Mouse (Mus musculus) cerebellum, adult 9-11 months (tissue): ENCODE data around the gene Rps6ka5.
A peak's percentile ranks its signal among the peaks of the same experiment; 100 is the strongest.

ENCODE experiments used
- DNase-seq: peaks from one replicate; pipeline ENCODE4 v3.0.0; 2022

Gene Rps6ka5

DNA sequence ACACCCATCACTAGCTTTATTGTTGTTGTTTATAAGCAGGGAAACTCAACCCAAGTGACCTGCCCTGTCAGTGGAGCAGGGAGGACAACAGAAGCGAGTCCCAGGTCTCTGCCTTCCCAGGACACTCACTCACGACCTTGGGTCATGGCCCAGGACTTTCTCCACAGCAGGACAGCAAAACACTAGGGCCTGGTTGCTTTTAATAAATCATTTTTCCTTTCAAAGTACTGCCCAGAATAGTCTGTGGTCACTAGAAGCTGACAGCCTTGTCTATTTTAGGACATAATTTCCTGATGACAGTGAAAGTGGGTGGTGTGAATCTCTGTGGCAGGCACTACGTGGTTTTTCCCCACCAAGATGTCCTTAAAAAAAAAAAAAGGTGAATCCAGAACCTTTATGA is 198.5 kb downstream of the Rps6ka5 start:
- no peak for DNase-seq

DNA sequence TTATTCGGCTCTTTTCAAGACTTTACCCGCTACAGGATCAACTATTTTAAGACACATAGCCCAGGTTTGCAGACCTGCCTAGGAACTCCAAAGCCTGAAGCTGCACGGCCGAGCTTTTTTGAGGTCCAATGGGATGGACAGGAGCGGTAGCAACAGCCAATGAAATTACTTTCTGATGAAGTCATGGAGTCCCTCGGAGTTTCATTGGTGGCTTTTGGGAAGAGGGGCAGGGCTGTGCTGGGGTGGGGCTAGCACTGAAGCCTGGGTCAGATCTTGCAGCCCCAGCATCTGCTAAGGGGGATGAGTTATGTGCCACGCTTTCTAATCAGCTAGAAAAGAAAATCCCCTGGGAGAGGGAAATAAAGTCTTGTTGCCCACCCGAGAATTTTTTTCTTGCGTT is 199.0 kb downstream of the Rps6ka5 start:
- DNase-seq, result peak; percentile 92

DNA sequence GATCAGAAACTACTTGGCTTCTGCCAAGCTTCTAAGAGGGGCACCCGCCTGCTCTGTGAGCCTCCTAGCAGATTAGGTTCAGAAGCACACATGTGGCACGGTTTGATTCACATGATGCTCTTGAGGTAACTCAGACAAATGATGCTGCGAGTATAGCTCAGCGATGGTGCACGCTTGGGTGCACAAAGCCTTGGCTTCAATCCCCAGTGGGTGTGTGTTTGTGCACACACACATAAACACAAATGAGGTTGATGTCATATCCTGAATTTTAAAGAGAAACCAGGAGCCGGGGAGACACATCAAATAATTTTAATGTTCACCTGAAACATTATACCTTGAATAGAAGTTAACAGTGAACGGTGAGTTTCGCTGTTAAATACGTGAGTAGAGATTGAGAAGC is 199.5 kb downstream of the Rps6ka5 start:
- DNase-seq, result peak; percentile 61

DNA sequence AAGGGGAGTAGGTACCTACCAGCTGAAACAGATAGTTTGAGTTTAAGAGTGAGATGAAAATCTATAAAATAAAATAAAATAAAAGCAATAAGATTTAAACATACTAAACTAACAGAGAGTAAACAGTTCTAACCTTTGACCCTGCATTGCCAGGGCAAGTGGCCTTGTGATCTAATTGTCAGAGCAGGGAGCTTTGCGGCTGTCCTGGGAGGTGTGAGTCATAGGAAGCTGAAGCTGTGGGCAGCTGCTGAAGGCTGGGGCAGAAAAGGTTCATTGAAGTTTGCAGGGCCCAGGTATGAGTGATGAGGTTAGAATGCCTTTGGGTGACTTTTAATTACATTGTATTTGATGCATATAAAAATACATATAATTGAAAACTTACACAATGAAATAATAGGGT is 200.8 kb downstream of the Rps6ka5 start:
- no peak for DNase-seq

DNA sequence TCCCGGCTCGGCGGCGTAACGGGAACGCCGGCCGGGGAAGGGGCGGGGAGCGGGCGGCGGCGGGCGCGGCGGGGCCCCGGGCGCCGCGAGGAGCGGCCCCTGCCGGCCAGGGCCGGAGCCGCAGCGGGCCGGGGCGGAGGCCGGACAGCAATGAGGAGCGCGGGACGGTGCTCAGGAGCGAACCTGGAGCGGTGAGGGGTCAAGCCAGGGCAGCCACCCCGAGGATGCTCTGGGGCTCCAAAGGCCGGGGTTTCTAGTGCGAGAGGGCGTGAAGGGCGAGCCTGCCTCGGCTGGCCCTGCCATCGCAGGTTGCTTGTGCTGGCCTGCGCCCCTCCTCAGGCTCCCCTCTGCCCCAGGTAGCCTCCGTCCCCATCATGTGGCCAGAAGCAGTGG is 206.0 kb downstream of the Rps6ka5 start, which contains the start of gene Ttc7b:
Gene Ttc7b (minus strand): TSS at position 33 of the 393 bp plus-strand sequence.
- DNase-seq, result peak; percentile 77

DNA sequence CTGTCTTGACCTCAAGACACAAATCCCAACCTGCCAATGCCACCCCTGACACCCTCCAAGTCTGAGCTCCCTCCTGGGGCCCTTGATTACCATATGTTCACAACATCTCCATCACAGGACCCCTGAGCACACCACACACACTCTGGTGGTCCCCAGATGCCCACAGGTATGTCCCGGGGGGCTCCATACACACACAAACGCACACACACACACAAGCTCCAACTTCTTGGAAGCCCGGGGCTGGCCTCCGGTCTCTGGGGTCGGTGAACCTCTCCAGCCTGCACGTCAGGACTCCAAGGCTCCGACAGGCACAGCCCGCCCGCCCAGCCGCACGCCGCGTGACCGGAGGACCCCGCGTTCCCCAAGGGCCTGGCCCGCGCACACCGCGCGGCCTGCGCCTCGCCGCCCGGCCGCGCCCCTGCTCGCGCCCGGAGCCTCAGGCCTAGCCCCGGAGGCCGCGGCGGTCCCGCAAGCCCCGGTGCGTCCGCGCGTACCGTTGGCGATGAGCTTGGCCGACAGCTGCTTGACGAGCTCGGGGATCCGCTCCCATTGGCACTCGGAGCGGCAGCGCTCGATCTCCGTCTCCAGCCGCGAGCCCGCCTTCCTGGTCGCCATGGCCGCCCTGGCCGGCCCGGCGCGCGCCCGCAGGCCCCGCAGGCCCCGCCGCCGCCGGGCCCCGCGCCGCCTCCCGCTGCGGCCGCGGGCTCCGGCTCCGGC is 206.5 kb downstream of the Rps6ka5 start:
- DNase-seq, result peak; percentile 72

DNA sequence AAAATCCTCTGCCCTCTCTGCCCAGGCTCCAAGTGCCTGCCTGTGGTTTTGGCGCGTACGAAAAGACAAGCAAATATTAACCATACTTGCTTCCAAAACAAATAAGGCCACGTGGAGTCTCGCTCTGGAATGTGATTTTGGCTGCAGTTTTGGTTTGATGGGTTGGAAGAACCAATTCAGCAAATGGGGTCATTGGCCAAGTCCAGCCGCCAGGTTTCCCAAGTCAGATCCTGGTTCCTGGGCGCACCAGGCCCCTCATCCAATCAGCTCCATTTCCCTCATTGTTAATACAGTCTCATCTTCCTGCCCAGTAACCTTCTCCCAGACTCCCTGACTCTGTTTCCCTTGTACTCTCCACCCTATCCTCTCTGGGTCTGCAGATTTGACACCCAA is 207.1 kb downstream of the Rps6ka5 start:
- peak; percentile 54 for DNase-seq

DNA sequence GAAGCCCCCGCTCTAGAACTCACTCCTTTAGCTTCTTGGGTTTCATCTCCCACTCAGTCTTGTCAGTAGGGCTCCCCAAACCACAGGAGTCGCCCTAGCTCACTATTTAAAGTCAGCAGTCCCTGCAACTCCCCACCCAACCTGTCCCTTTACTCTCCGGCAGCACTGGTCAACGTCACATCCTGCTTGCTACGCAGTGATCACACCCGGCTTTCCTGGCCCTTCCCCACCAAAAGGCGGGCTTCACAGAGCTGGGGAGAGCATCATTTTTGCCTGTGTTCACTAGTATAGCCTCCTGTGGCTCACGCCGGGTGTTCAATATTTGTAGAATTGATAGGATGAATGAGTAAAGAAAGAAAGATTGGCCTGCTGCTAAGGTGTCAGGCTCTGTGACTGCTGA is 209.4 kb downstream of the Rps6ka5 start:
- no peak for DNase-seq

DNA sequence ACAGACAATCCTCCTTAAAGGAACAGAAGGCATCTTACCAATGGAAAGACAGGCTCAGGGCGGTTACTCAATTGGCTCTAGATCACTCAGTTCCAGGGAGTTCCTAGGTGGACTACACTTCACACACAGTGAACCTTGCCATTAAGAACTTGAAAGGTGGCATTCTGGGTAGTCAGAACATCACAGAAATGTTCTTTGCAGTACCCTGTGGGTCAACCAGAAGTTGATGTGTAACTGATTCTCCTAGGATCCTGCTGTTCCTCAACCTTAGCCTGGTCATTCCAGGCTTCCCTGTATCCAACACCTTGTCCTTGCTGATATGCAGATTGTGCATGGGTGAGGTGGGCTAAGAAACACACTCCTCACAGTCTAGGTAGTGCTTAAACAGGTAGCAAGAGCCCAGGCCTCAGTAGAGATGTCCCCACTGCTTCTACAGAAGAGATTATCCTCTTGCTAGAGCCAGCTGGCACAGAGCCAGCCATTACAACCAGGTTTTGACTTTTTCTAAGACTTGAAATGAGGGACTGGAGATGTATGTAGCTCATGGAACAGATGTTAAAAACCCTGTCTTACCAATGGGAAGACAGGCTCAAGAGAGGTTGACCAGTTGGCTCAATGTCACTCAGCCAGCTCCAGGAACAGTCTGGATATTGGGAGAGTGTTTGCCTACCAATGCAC is 210.5 kb downstream of the Rps6ka5 start:
- no peak for DNase-seq

DNA sequence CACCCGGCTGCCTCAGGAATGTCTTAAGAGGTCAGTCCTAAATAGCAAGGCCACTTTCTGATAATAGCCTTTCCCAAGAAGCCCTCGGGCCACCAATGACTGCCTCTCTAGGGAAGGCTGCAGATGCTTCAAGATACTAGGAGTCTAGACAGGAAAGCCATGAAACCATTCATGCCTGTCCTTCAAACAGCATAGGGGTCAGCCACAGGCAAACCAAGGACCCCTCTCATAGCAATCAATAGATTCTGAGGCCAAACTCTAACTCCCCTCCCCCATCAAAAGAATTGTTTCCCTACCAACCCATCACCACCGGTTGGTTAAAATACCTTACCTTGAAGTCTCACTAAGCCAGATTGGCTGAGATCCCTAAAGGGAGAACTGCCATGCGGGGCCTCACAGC is 211.3 kb downstream of the Rps6ka5 start:
- DNase-seq, result no peak

DNA sequence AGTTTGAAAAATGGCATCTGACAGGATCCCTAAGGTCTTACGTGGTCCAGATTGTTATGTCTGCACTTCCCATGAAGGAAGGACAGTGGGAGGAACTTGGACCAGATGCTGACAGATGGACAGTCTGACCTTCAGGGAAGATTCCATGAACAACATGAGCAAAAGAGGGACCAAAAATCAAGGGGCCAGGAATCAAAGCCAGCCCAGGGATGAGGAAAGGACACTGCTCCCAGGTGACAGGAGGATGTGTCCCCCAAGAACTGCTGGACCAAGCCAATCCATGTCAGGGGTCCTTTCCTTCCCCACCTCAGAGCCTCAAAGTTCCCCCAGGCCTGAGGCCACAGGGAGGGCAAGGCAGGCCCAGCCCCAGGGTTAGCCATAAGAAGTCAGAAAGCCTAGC is 212.2 kb downstream of the Rps6ka5 start:
- DNase-seq, result no peak

DNA sequence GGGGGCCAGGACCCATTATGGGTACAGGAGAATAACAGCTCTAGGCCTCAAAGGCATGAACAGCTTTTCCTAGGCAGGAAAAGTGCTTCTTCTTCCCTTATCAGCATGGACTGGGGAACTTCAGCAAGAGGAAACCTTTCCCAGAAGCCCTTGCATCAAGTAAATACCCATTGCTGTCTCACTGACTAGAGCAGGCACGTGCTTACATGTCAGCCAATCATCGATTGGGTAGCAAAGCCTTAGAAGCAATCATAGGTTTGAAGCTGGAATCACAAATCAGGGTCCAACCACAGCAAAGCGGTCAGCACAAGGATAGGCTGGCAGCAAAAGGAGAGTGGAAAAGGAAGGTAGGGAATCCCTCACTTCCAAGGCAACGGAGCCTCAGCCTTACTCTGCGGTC is 213.7 kb downstream of the Rps6ka5 start:
- DNase-seq, result no peak

DNA sequence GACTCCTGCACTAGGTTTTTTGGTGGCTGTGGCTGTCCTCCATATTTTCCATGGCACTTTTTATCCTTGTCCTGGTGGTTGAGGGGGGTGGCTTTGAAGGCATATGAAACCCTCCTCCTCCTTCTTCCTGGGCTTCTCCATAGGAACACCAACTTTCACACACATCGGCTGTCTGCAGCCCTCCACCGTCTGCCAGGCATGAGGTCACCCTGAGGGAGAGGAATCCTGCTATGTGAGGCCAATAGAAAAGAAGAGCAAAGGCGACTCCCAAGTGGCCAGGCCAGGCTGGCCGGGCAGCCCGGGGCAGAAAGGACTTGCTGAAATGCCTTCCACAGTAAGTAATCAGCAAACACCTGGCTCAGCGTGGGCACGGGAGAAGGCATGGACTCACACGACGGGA is 214.1 kb downstream of the Rps6ka5 start:
- DNase-seq, result no peak

DNA sequence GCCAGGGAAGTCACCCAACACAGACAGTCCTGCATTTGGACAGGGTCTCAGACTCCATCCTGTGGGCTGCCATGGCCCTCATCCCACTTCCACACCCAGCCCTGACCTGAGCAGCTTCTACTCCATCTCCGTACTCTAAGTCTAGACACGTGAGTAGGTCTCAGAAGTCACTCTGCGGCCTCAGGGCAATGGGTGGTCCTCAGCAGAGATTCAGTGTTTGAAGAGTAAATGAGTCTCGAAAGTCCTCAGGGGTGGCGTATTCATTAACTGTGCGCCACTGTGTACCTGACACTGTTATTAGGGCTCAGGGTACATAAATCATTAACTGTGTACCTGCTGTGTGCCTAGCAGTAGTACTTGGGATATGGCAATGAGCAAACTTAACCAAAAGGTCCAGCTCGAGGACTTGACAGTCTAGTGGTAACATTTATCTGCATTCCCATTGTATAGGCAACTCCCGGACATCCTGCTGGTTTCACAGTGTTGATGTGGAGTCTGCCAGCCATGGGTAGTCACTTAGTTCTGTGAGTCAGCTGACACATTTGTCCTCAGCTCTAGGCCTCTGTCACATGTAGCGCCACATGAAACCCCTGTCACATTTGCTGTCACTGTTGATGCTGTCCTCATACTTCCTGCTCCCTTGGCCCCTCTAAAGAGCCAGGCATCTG is 217.0 kb downstream of the Rps6ka5 start:
- DNase-seq, result no peak

DNA sequence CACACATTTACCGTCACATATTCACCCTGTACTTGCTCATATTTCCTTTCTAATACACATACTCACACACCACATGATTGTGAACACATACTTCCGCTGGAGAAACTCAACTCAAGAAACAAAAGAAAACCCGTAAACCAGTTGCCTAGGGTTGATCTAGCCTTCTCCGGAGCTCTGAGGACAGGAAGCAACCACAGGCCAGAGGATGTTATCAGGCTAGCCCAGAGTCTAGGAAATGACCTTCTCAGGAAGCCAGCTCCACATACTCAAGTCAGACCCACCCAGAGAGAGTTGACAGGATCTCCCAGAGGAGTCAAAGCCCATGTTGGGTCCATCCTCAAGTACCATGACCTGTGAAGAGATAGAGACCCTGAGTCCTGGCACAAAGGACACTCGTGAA is 218.1 kb downstream of the Rps6ka5 start:
- DNase-seq, result no peak

DNA sequence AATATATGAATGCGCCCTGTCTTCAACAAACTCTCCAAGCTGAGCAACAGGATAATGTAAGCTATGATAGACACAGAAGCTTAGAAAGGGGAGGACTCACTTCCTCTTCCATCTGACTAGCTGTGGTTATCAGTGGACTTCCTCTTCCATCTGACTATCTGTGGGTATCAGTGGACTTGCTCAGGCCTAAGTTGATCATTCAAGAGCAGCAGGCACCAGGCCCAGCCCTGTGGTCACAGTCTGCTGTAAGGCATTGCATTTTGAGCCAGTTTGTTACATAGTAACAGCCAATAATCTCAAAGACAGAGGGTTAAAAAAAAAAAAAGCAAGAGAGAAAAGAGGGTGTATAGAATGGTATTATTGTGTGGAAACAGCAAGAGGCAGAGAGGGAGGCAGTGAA is 221.3 kb downstream of the Rps6ka5 start:
- DNase-seq, result no peak

DNA sequence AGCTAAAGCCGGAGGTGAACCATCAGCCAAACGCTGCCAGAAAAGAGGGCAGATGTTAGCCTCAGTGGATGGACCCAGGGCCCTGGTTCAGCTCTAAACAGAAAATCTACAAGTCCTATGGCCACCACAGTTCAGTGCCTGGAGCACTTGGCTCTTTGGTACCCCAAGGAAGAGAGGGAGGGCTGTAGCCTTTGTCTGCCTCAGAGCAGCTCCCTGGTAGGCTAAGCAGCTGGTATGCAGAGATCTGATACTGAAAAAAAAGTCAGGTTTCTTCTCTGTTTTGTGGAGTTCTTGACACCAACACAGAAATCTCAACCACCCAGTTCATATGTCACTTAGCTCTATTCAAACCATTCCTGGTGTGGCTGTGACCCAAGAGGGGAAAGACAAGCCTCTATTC is 222.2 kb downstream of the Rps6ka5 start:
- DNase-seq, result no peak

DNA sequence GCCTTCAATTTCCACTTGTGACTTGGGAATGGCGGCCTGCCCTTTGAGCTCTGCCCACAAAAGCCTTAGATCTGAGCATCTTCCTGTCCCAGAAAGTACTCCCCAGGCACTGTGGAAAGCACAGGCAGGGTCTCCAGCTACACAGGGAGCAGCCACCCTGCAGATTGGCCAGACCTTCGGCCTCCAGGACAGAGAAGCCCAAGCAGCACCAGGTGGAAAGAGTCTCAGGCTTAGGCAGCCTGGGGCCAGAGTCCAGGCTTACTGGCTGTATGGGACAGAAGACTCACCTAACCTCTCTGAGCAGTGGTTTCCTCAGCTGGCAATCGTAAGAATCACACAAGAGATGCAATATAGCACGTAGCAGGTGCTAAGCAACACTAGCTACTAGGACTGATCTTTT is 223.1 kb downstream of the Rps6ka5 start:
- no peak for DNase-seq

DNA sequence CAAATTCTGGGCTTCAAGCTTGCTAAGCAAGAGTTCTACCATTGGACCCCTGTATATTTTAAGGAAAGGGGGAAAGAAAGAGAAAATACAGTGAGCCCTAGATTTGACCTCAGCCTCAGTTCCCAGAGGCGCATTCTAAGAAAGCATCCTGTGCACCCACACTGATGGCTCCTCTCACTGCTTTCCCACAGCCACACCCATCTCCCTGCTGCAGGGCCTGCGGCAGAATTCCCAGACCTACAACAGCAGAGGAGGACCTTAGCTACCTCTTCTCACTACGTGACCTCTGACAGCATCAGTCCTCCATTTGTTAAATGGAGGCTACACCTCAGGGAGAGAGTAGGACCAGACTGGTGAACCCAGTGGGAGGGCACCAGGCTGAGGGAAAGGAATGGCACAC is 224.2 kb downstream of the Rps6ka5 start:
- DNase-seq, result no peak

DNA sequence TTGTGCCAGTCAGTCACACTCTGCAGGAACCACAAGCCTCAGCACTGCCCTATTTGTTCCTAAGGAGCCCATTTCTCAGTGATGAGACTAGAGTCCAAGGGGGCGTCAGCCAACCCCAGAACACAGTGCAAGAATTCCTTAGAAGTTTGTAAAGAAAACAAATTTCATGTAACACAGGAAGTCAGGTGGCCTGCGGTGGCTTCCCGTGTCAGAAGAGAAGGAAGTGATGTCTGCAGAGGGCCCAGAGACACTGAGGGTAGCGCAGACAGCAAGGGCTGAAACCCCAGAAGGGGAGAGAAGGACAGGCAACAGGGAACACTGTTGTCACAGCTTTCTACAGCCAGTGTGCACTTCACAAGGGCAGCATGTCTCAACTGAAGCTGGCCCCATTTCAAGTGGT is 225.5 kb downstream of the Rps6ka5 start:
- no peak for DNase-seq

DNA sequence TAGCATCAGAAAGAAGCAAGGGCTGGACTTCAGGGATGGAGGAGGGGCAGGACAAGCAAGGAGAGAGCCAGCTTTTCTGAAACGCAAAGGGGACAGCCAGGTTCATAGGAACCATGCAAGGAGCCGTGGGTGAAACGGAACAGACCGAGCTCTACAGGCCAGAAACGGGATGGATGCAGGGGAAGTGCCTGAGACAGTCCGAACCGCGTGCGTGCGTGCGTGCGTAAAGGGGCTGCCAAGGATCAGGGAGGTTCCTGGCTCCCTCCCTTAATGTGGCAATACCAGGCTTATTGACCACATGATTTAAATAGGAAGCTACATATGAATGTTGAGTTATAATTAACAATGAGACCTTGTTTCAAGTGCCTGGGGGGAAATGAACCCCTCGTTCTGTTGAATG is 227.3 kb downstream of the Rps6ka5 start:
- no peak for DNase-seq
